Mouse (Mus musculus) myocyte (in vitro differentiated cells): ENCODE measurements around the gene Fam43b.

ENCODE experiments used
- CEBPB ChIP-seq: IDR thresholded peaks from 2 replicates; pipeline ENCODE4 v1.6.1; 2011; ENCODE audit warnings: mild to moderate bottlenecking, moderate library complexity; ENCODE audit not compliant: poor library complexity, insufficient read depth, severe bottlenecking
- E2F4 ChIP-seq: IDR thresholded peaks from one replicate; pipeline ENCODE4 v1.6.1; 2011; ENCODE audit warnings: mild to moderate bottlenecking, control low read depth, moderate library complexity; ENCODE audit not compliant: insufficient read depth
- MAX ChIP-seq: IDR thresholded peaks from one replicate; pipeline ENCODE4 v1.6.1; 2011; ENCODE audit warnings: low read depth, mild to moderate bottlenecking, control low read depth
- MYOD1 ChIP-seq, 3 experiments: IDR thresholded peaks; one replicate each; pipeline ENCODE4 v1.6.1; 2011; ENCODE audit warnings: control low read depth in 2 of 3, low read depth in 2 of 3, mild to moderate bottlenecking in 2 of 3, moderate library complexity in 1 of 3; ENCODE audit not compliant: insufficient read length in 2 of 3, control insufficient read depth in 1 of 3
- MYOG ChIP-seq, 3 experiments: IDR thresholded peaks; one replicate each; pipeline ENCODE4 v1.6.1; 2011; ENCODE audit warnings: control low read depth in 2 of 3, low read depth in 2 of 3, mild to moderate bottlenecking in 2 of 3; ENCODE audit not compliant: insufficient read length in 2 of 3, control insufficient read depth in 1 of 3, insufficient read depth in 1 of 3
- POLR2A ChIP-seq: IDR thresholded peaks from one replicate; pipeline ENCODE4 v1.6.1; 2011; ENCODE audit warnings: low read depth, mild to moderate bottlenecking, control low read depth, moderate library complexity; ENCODE audit not compliant: insufficient read length
- POLR2AphosphoS2 ChIP-seq: IDR thresholded peaks from one replicate; pipeline ENCODE4 v1.6.1; 2011; ENCODE audit warnings: low read depth, control low read depth; ENCODE audit not compliant: insufficient read length
- REST ChIP-seq: IDR thresholded peaks from one replicate; pipeline ENCODE4 v1.6.1; 2011; ENCODE audit warnings: mild to moderate bottlenecking, control low read depth, moderate library complexity; ENCODE audit not compliant: insufficient read depth, insufficient read length
- SRF ChIP-seq: IDR thresholded peaks from one replicate; pipeline ENCODE4 v1.6.1; 2011; ENCODE audit warnings: low read depth; ENCODE audit not compliant: control insufficient read depth, insufficient read length
- TCF12 ChIP-seq: IDR thresholded peaks from one replicate; pipeline ENCODE4 v1.6.1; 2011; ENCODE audit warnings: mild to moderate bottlenecking, control low read depth; ENCODE audit not compliant: poor library complexity, insufficient read depth, severe bottlenecking
- USF1 ChIP-seq: IDR thresholded peaks from one replicate; pipeline ENCODE4 v1.6.1; 2011; ENCODE audit warnings: low read depth, mild to moderate bottlenecking, control low read depth, moderate library complexity

DNA sequence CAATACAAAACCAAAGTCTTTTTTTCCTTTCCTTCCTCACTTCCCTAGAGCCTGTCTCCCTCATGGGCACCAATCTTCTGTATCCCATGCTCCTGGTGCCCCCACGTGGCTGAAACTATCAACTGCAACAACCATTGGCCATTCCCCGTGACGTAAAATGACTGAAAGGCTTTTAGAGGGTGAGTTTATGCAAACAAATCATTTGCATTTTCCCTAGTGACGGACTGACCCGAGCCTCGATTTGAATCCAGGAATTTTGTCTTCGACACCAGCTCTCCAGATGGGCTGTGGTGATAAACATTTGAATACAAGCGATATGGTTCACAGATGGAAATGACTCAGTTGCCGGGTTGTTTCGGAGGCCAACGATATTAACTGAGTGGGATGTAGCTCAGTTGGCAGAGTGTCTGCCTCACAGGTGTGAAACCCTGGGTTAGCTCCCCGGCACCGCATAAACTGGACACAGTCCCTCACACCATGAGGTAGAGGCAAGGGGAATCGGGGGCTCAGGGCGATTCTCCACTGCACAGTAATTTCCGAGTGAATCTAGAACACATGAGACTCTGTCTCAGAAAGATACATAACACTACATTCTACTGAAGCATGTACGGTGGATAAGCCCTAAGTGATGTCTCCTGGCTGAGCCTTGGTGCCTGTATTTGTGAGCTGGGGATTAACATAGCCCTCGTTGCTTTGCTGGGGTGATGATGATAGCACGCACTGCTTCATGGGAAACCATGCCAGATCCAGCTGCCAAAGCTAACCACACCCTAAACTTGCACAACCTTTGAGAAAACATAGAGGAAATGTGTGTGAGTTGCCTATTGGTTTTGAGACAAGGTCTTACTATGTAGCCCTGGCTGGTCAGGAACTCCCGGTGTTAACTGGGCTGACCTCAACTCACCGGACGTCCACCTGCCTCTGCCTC is 30.7 kb upstream of the Fam43b start:
- no peak for TF ChIP-seq MAX
- TF ChIP-seq POLR2A, result no peak
- no peak for TF ChIP-seq SRF
- no peak for TF ChIP-seq USF1
- no peak for TF ChIP-seq CEBPB
- TF ChIP-seq POLR2AphosphoS2, result no peak
- TF ChIP-seq MYOG (IDR thresholded peaks at IDR 0.05; ENCODE audit: control insufficient read depth in 1 of 3, insufficient read depth in 1 of 3, insufficient read length in 2 of 3, low read depth in 2 of 3), result no peak
- no peak for TF ChIP-seq E2F4
- TF ChIP-seq MYOD1 (IDR thresholded peaks at IDR 0.05; ENCODE audit: control insufficient read depth in 1 of 3, insufficient read length in 2 of 3, low read depth in 2 of 3), result no peak
- TF ChIP-seq TCF12, result no peak
- TF ChIP-seq REST, result no peak
